Mouse (Mus musculus): ENCODE measurements around the gene Iba57. TPM values are rescaled to one million over a fixed set of nuclear protein-coding genes. Genes with fewer than 3 reads are reported as not detected.
"Not testable (repeated sequence)": the region's sequence is repeated elsewhere in the genome, so short reads cannot be mapped to it uniquely, and the experiment has no call there.

Gene Iba57
- polyA plus RNA-seq (2015; fragmentation: Nextera tagmentation; extraction: Ambion mirVana), result 4.1 and 4.4 TPM in 2 replicates

DNA sequence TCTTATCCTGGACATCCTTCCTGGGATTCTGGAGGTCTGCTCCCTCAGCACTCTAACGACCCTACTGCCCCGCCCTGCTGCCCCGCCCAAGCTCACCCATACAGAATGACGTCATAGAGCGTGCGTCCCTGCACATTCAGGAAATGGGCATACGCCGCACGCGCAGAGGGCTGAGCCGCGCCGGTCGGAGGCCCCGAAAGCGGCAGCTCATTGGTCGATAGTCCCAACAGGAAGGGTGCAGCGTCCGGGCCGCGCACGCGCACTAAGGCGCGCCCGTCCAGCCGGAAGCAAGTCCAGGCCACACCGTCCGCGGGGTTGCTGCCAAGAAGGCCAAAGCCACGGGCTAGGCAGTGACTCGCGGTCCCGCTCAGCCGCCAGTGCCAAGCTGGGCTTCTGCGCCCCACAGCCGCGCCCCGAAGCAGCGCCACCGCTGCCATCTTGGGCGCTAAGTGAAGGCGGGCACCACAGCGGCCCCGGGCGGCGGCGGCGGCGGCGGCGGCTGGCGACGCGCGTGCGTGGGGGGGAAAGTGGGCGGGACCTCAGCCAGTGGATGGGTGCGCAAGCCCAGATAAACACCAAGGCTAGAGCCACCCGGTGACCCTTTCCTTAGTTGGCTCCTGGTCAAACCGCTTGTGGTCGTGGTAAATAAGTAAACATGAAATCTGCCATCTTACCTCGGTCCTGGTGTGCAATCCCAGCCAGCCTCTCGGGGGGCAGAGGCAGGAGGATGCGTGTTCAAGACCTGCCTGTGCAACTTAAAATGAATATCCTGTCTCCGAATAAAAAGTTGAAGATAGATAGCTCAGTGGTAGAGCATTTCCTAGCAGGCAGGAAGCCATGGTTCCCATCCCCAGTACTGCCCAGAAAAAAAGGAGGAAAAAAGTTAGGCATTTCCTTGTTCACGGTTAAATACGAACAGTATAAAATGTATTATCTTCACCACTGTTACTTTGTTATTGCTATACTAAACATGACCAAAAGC, at the start of gene Iba57:
TSS of gene Iba57 (minus strand) at position 485 of the 982 bp plus-strand sequence.
- Histone ChIP-seq H3K9me3 (no peaks in the 10 kb centered on the region), H3K4me1 (peaks cover 9% of the 10 kb centered on the region), H3K4me3 (peak within 1 kb of the TSS; percentile 66), H3K27ac (peak within 1 kb of the TSS; percentile 99), H3K36me3 (peaks cover 2% of the 10 kb centered on the region), H3K9ac (peak within 1 kb of the TSS; percentile 79), H3K4me2 (peak within 1 kb of the TSS; percentile 68), H3K27me3 (no peaks in the 10 kb centered on the region)
- WGBS, result 2% methylated on average over 68 of the region's 68 CpGs
- peak; percentile 97 for ATAC-seq (ENCODE audit: insufficient number of reproducible peaks, low FRiP score, low TSS enrichment, low read depth)

DNA sequence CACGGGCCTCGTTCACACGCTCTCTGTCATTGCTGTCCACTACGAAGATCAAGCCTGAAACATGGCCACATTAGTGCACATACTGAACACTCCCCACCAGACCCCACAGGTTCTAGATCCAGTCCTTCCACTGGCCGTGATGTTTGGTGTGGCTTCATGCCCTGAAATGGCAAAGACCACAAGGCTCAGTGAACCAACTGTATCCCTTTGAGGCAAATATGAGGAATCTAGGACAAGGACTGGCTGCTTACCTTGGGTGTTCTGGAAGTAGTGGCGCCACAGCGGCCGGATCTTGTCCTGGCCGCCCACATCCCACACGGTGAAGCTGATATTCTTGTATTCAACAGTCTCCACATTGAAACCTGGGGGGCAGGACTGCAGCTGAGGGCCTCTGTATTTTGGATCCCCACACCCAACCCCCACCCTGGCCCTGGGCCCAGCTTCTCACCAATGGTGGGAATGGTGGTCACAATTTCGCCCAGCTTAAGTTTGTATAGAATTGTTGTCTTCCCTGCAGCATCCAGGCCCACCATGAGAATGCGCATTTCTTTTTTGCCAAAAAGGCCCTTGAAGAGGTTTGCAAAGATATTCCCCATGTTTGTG, 49.5 kb upstream of the Iba57 start:
- WGBS, result 87% methylated on average over 12 of the region's 12 CpGs
- peaks cover 64% of the 10 kb centered on the region for H3K36me3 ChIP-seq
- ATAC-seq (ENCODE audit: insufficient number of reproducible peaks, low FRiP score, low TSS enrichment, low read depth), result no peak

DNA sequence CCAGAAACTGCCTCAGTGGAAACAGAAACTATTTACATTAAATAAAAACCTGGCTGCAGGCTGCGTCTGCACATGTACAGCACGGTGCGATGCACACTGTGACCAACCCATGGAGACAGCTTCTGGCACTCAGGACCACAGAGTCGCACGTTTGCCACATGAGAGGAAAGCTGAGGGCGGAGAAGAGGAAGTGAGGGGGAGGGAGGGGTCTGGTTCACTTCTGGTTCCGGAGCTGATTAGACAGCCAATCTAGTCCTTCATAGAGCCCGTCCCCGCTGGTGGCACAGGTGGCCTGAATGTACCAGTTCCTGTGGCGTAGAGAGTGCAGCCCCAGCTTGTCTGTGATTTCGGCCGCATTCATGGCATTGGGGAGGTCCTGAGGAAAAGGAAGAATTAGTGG, 48.8 kb upstream of the Iba57 start:
- not testable (repeated sequence) for H3K9ac ChIP-seq; ATAC-seq (ENCODE audit: insufficient number of reproducible peaks, low FRiP score, low TSS enrichment, low read depth); H3K4me3 ChIP-seq; H3K9me3 ChIP-seq; H3K4me2 ChIP-seq; H3K27ac ChIP-seq; H3K27me3 ChIP-seq
- peaks cover 59% of the 10 kb centered on the region for H3K36me3 ChIP-seq
- peaks cover 27% of the 10 kb centered on the region for H3K4me1 ChIP-seq
- 73% methylated on average over 12 of the region's 12 CpGs for WGBS

More for the DNA sequence above, 49.5 kb upstream of the Iba57 start:
- Histone ChIP-seq H3K9ac (no peak overlapping the region), H3K9me3 (no peaks in the 10 kb centered on the region), H3K27me3 (no peaks in the 10 kb centered on the region), H3K4me3 (no peak overlapping the region), H3K27ac (no peak overlapping the region), H3K4me2 (no peak overlapping the region), H3K4me1 (peaks cover 28% of the 10 kb centered on the region)

DNA sequence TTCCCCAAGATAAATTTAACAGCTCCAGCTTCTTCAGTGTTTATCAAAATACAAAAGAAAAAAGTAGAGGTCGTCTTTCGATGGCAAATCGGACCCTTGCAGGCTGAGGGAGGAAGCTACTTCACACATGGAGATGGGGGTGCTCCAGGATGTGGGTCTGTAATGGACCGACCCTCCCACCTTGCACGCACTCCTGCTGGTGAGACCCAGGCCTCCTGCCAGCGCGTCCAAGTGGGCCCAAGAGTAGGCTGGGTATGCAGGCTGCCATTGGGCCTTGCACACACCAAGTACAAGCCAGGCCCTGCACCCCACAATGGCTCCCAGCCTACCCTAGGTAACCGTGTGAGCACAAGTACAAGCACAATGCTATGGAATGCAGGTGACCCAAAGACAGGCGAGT, 48.0 kb upstream of the Iba57 start:
- H3K27ac ChIP-seq; H3K9me3 ChIP-seq; H3K4me3 ChIP-seq; H3K4me2 ChIP-seq; H3K27me3 ChIP-seq; ATAC-seq (ENCODE audit: insufficient number of reproducible peaks, low FRiP score, low TSS enrichment, low read depth); H3K9ac ChIP-seq: not testable (repeated sequence)
- H3K36me3 ChIP-seq, result peaks cover 59% of the 10 kb centered on the region
- 89% methylated on average over 9 of the region's 9 CpGs for WGBS
- H3K4me1 ChIP-seq, result peaks cover 27% of the 10 kb centered on the region

DNA sequence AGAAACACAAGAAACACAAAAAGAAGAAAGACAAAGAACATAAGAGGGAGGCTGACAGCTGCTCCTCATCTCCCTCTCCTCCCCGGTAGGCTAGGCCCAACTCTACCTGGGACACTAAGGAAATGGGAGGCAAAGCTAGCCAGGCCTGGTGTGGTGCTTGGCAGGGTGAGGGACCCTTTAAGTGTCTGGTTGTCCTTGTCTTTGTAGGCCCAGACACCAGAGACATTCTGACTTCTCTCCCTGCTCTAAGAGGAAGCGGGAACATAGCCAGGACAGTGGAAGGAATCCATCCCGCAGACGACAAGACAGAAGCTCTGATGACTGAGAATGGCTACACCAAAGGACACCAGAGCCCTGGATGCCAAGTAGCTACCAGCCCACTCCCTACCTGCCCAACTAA, 46.5 kb upstream of the Iba57 start:
- Histone ChIP-seq H3K4me3 (no peak overlapping the region), H3K27me3 (no peaks in the 10 kb centered on the region), H3K9ac (no peak overlapping the region), H3K27ac (no peak overlapping the region), H3K4me2 (no peak overlapping the region), H3K9me3 (no peaks in the 10 kb centered on the region), H3K4me1 (peaks cover 27% of the 10 kb centered on the region), H3K36me3 (peaks cover 67% of the 10 kb centered on the region)
- no peak for ATAC-seq (ENCODE audit: insufficient number of reproducible peaks, low FRiP score, low TSS enrichment, low read depth)
- 89% methylated on average over 4 of the region's 4 CpGs for WGBS

DNA sequence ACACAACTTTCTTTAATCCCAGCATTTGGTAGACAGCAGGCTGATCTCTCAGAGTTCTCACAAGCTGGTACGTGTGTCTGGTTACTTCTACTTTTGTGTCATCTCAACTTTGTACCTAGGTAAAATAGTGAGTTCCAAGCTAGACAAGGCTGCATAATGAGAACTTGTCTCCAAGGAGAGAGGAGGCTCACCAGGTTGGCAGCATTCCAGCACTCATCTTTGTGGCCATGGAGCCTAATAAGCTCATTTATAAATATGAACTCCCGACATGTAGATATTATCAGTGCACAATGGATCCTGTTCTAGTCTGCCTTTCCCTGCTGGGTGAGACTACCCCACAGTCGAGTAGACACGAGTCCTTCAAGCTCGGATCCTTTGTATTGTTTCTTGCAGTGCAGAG, 46.0 kb upstream of the Iba57 start:
- peaks cover 27% of the 10 kb centered on the region for H3K4me1 ChIP-seq
- H3K36me3 ChIP-seq, result peaks cover 70% of the 10 kb centered on the region
- H3K4me3 ChIP-seq, result 0 out of 2 replicates have a peak overlapping the region, but pooled peaks have one; percentile 78
- H3K27ac ChIP-seq, result no peak overlapping the region
- no peaks in the 10 kb centered on the region for H3K27me3 ChIP-seq
- no peak overlapping the region for H3K9ac ChIP-seq
- peak overlapping the region; percentile 76; the same call in 1 of the 2 replicates for H3K4me2 ChIP-seq
- no peak for ATAC-seq (ENCODE audit: insufficient number of reproducible peaks, low FRiP score, low TSS enrichment, low read depth)
- H3K9me3 ChIP-seq, result no peaks in the 10 kb centered on the region
- WGBS, result 72% methylated on average over 5 of the region's 5 CpGs

DNA sequence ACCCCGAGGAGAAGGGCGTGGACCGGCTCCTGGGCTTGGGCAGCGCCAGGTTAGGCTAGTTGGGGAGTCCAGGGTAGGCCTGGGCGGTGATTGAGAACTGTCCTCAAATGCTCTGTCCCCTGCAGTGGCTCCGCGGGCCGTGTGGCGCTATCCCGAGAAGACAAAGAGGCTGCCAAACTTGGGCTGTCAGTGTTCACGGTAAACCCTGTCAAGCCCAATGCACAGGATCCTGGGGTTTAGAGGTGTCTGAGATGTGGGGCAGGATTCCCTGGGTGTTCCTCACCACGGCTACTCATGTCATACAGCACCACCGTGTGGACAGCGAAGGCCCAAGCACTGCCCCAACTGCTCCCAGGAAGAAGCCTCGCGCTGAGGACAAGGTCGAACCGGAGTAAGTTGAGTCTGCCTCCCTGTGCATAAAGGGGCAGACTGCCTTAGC, 45.5 kb upstream of the Iba57 start:
- 8% methylated on average over 18 of the region's 18 CpGs for WGBS
- Histone ChIP-seq H3K9ac (peak overlapping the region; percentile 75), H3K9me3 (no peaks in the 10 kb centered on the region), H3K36me3 (peaks cover 70% of the 10 kb centered on the region), H3K4me1 (peaks cover 27% of the 10 kb centered on the region), H3K4me3 (peak overlapping the region; percentile 78), H3K27ac (peak overlapping the region; percentile 93), H3K27me3 (no peaks in the 10 kb centered on the region), H3K4me2 (peak overlapping the region; percentile 76)
- peak; percentile 33; the same call in 1 of the 2 replicates for ATAC-seq (ENCODE audit: insufficient number of reproducible peaks, low FRiP score, low TSS enrichment, low read depth)

DNA sequence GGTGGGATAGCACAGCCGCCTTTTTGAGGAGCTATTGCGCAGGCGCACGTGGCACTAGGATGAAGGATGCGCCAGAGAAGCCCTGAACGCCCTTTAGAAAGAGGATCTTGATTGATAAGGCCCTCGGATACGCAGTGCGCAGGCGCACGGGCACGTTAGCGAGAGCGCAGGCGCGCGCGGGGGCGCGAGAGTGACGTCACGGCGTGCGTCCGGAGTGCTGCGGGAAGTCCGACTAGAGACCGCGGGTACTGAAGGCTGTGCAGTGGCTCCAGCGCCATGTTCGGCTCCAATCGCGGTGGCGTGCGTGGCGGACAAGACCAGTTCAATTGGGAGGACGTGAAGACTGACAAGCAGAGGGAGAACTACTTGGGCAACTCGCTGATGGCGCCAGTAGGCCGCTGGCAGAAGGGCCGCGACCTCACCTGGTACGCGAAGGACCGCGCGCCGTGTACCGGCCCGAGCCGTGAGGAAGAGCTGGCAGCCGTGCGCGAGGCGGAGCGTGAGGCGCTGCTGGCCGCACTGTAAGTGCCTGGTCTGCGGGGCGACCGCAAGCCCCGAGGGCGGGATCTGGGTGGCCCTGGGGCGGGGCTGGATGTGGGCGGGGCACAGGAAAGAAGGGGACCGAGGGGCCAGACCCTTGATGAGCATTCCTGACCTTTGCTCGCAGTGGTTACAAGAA, 44.8 kb upstream of the Iba57 start, which contains the start of gene 2310033P09Rik:
TSS of gene 2310033P09Rik (plus strand) at position 169 of the 679 bp plus-strand sequence.
- Histone ChIP-seq H3K4me3 (peak within 1 kb of the TSS; percentile 78), H3K4me2 (peak within 1 kb of the TSS; percentile 76), H3K27ac (peak within 1 kb of the TSS; percentile 93), H3K27me3 (no peaks in the 10 kb centered on the region), H3K4me1 (peaks cover 24% of the 10 kb centered on the region), H3K36me3 (peaks cover 67% of the 10 kb centered on the region), H3K9ac (peak within 1 kb of the TSS; percentile 75), H3K9me3 (no peaks in the 10 kb centered on the region)
- peak; percentile 80 for ATAC-seq (ENCODE audit: insufficient number of reproducible peaks, low FRiP score, low TSS enrichment, low read depth)
- under 1% methylated on average over 60 of the region's 67 CpGs for WGBS

DNA sequence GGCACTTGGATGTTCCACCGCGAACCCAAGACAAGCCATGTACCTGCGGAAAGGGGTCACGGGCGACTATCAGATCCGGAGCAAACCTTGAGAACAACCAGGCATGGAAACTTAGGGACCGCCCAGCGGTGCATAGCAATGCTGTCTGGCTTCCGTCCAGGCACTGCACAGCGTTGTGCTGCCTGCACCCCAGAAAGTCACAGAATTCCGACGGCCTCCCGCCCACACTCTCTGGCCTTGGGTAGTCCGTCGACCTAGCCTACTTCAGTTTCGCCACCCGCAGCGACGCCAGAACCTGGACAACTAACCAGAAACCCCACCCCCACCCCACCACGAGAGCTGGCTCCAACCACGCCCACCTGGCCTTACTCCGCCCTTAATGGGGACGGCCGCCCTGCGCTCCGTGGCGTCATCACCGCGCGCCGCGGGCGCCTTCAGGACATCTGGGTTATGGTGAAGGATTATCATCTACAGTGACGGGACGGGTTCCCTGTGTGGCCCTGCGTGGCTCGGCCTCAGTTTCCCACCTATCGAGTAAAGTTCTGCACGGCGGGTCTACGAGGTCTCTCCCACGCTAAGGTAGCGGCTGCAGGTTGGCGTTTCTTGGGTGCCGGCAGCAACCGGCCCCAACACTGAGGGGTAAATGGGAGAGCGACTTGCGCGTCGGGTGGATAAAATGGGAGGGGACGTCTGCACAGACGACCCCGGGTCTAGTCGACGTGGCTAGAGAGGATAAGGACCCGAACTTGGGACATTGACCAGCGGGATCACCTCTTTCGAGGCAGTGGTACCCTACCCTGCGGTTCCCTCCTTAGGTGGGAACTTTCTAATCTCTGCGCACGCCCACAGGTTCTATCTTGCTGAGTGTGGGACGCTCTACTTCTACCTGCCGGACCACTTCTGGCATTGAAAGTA, 38.8 kb upstream of the Iba57 start, which contains the start of gene Mrpl55:
TSS of gene Mrpl55 (plus strand) at position 406 of the 915 bp plus-strand sequence.
- H3K9me3 ChIP-seq, result no peaks in the 10 kb centered on the region
- peak within 1 kb of the TSS; percentile 78 for H3K9ac ChIP-seq
- H3K4me1 ChIP-seq, result peaks cover 18% of the 10 kb centered on the region
- peak; percentile 85 for ATAC-seq (ENCODE audit: insufficient number of reproducible peaks, low FRiP score, low TSS enrichment, low read depth)
- peak within 1 kb of the TSS; percentile 88 for H3K4me3 ChIP-seq
- peaks cover 52% of the 10 kb centered on the region for H3K36me3 ChIP-seq
- H3K27ac ChIP-seq, result peak within 1 kb of the TSS; percentile 87
- under 1% methylated on average over 63 of the region's 63 CpGs for WGBS
- no peaks in the 10 kb centered on the region for H3K27me3 ChIP-seq
- H3K4me2 ChIP-seq, result peak within 1 kb of the TSS; percentile 81

DNA sequence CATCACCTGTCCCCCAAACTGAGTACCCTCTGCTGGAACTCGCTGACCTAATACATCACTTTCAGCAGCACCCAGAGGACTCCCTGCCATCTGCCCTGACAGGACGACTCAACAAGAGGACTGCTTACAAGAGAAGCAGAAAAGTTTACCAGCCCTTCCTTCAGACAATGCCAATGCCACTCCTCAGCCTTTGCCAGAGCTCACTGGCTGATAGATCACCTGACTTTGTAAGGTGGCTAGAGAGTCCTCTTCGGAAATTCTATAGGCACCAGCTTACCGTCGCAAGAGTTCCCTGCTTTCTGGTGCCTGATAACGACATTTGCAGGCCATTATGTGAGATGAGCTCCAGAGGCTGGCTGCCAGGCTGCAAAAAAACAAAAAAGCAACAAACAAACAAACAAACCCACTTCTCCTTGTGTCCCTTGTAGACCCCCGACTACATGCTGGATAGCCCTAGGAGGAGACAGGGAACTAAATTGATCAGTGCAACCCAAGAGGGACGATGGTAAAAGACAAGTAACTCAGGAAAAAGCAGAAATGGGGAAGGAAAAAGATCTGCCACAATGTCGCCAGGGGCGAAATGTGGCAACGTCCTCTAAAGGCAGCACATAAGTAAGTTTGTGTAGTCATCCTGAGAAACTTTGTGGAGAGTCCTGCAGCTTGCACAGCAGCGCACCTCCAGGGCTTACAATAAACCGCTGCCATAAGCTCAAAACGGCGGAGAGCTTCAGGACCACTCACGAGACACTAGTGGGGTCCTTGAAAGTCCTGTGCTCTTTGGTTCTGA, 37.9 kb upstream of the Iba57 start:
- peak overlapping the region; percentile 87 for H3K27ac ChIP-seq
- H3K36me3 ChIP-seq, result peaks cover 45% of the 10 kb centered on the region
- H3K4me3 ChIP-seq, result peak overlapping the region; percentile 88
- peak overlapping the region; percentile 81 for H3K4me2 ChIP-seq
- no peak for ATAC-seq (ENCODE audit: insufficient number of reproducible peaks, low FRiP score, low TSS enrichment, low read depth)
- no peaks in the 10 kb centered on the region for H3K9me3 ChIP-seq
- WGBS, result 27% methylated on average over 16 of the region's 16 CpGs
- H3K27me3 ChIP-seq, result no peaks in the 10 kb centered on the region
- H3K9ac ChIP-seq, result peak overlapping the region; percentile 78
- H3K4me1 ChIP-seq, result peaks cover 18% of the 10 kb centered on the region

Data from limb, embryonic 15.5 days (tissue).